Mouse (Mus musculus): ENCODE measurements at regions not wholly inside any gene's neighbourhood (a gene's known extent, or its start where the extent isn't known, plus 50 kb on each side); places are given as distances from the start of the nearest gene placed in this dataset.
A peak's percentile ranks its signal among the peaks of the same experiment; 100 is the strongest.

DNA sequence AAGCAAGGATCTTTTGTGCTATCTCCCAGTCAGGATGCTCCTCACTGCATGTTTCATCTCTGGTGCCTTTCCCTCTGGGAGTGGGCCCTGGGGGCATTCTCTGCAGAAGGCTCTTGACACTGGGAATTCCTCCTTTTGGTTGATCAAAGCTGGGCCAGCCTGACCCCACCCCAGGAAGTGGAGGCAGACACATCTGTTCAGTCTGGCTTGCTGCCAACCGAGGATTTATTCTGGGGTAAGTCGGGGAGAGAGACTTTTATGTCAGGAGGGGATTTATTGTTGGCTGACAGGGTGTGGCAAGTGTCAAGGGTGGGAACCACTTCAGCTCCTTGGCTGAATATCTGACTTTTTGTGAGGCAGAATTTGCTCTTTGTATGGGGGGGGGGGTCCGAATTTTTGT is 226.6 kb upstream of the Mpdz start:
- no peak overlapping the region for H3K9ac ChIP-seq
- DNase-seq = peak; percentile 7
- H3K27me3 ChIP-seq (ENCODE audit: insufficient read depth, low read length) = no peaks in the 10 kb centered on the region
- no peak overlapping the region for H3K4me3 ChIP-seq (ENCODE audit: low read depth, low read length)
- no peaks in the 10 kb centered on the region for H3K4me1 ChIP-seq (ENCODE audit: insufficient read depth)
- WGBS = 25% methylated on average over 3 of the region's 3 CpGs
- no peak overlapping the region for H3K27ac ChIP-seq (ENCODE audit: low read depth, low read length)
- TF ChIP-seq CTCF (IDR thresholded peaks at IDR 0.05; ENCODE audit: low read depth) = no peak
- H3K9me3 ChIP-seq (ENCODE audit: low read length) = no peaks in the 10 kb centered on the region
- H3K4me2 ChIP-seq (ENCODE audit: low read depth) = no peak overlapping the region
- ATAC-seq = no peak
- H3K36me3 ChIP-seq (ENCODE audit: insufficient read depth) = no peaks in the 10 kb centered on the region

- H3K36me3 ChIP-seq (ENCODE audit: insufficient read depth) = no peaks in the 10 kb centered on the region
- H3K27ac ChIP-seq (ENCODE audit: low read depth, low read length) = no peak overlapping the region
- DNase-seq (no peak), ATAC-seq (no peak)
- H3K9ac ChIP-seq = no peak overlapping the region
- TF ChIP-seq CTCF (IDR thresholded peaks at IDR 0.05; ENCODE audit: low read depth) = no peak
- H3K27me3 ChIP-seq (ENCODE audit: insufficient read depth, low read length) = no peaks in the 10 kb centered on the region
- H3K4me1 ChIP-seq (ENCODE audit: insufficient read depth) = no peaks in the 10 kb centered on the region
- H3K4me3 ChIP-seq (ENCODE audit: low read depth, low read length) = no peak overlapping the region
- H3K9me3 ChIP-seq (ENCODE audit: low read length) = no peaks in the 10 kb centered on the region
- H3K4me2 ChIP-seq (ENCODE audit: low read depth) = no peak overlapping the region
These were observed 218.5 kb upstream of the Mpdz start for GRCm38 (mm10) chr4:81661096-81661495.

- H3K4me3 ChIP-seq (ENCODE audit: low read depth, low read length) = no peak overlapping the region
- H3K27me3 ChIP-seq (ENCODE audit: insufficient read depth, low read length) = no peaks in the 10 kb centered on the region
- no peaks in the 10 kb centered on the region for H3K9me3 ChIP-seq (ENCODE audit: low read length)
- H3K9ac ChIP-seq = no peak overlapping the region
- no peak for DNase-seq
- no peak for ATAC-seq
- no peak overlapping the region for H3K27ac ChIP-seq (ENCODE audit: low read depth, low read length)
- TF ChIP-seq CTCF (IDR thresholded peaks at IDR 0.05; ENCODE audit: low read depth) = no peak
- 75% methylated on average over 3 of the region's 3 CpGs for WGBS
- no peaks in the 10 kb centered on the region for H3K4me1 ChIP-seq (ENCODE audit: insufficient read depth)
- H3K4me2 ChIP-seq (ENCODE audit: low read depth) = no peak overlapping the region
- no peaks in the 10 kb centered on the region for H3K36me3 ChIP-seq (ENCODE audit: insufficient read depth)
These were observed 185.8 kb upstream of the Mpdz start for GRCm38 (mm10) chr4:81628496-81628828.

DNA sequence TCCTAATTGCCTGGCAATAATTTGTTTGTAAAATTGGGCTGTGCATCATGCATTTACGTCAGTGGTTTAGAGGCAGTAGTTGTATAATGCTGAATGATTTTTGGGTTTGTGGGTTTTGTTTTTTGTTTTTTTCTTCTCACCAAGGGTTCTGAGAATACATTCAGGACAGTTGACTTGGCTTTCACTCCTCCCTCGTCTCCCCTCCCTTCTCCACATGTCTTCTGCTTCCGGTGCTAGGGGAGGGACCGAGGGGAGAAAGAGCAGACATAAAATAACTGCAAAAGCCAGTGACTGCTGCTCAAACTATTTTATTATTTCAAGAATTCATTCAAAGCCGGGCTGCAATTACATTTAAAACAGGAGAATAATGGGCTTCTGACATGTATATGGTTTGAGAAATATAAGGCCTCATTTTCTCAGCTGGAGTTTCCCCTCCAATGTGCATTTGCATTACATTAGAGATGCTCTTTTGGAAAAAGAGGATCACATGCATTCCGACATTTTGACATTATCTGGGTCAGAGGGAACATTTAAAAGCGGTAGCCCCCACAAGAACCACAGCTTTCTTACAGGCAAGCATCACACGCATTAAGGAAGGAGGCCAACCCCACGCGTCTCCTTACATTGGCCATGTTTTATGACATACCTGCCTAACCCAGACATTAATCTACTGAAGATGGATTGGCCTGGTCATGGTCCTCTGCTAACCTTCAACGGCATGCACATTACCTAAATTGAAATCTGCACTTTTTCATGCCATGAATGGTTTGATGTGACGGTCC is 185.3 kb upstream of the Mpdz start:
- ATAC-seq = no peak
- Histone ChIP-seq H3K4me2 (ENCODE audit: low read depth) (no peak overlapping the region), H3K27me3 (ENCODE audit: insufficient read depth, low read length) (no peaks in the 10 kb centered on the region), H3K36me3 (ENCODE audit: insufficient read depth) (no peaks in the 10 kb centered on the region), H3K27ac (ENCODE audit: low read depth, low read length) (no peak overlapping the region), H3K9ac (no peak overlapping the region), H3K9me3 (ENCODE audit: low read length) (no peaks in the 10 kb centered on the region), H3K4me3 (ENCODE audit: low read depth, low read length) (no peak overlapping the region), H3K4me1 (ENCODE audit: insufficient read depth) (no peaks in the 10 kb centered on the region)
- TF ChIP-seq CTCF (IDR thresholded peaks at IDR 0.05; ENCODE audit: low read depth) = no peak
- WGBS = 64% methylated on average over 12 of the region's 12 CpGs
- no peak for DNase-seq

GRCm38 (mm10) chr4:81625348-81625934 is 182.8 kb upstream of the Mpdz start:
- ATAC-seq (no peak), DNase-seq (peak; percentile 3)
- Histone ChIP-seq H3K36me3 (ENCODE audit: insufficient read depth) (no peaks in the 10 kb centered on the region), H3K4me2 (ENCODE audit: low read depth) (no peak overlapping the region), H3K27me3 (ENCODE audit: insufficient read depth, low read length) (no peaks in the 10 kb centered on the region), H3K4me3 (ENCODE audit: low read depth, low read length) (no peak overlapping the region), H3K9me3 (ENCODE audit: low read length) (no peaks in the 10 kb centered on the region), H3K27ac (ENCODE audit: low read depth, low read length) (no peak overlapping the region), H3K9ac (no peak overlapping the region), H3K4me1 (ENCODE audit: insufficient read depth) (no peaks in the 10 kb centered on the region)
- WGBS = 25% methylated on average over 10 of the region's 10 CpGs
- TF ChIP-seq CTCF (IDR thresholded peaks at IDR 0.05; ENCODE audit: low read depth) = no peak

DNA sequence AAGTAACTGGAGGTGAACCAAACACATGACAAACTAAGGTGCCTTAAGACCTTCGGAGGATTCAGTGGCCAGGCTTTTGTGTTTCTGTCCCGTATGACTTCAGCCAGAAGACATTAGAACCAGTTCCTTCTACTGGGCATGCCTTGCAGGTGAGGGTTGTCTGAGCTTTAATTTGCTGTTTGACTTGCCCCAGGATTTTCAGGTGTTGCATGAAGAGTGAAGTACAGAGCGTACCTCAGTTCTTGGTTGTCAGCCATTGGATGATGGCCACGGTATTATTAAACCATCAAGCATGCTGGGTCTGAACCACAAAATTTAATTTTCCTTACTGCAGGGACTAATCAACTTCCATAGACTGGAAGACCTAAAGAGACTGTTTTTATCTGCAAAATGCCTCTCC is 181.5 kb upstream of the Mpdz start:
- Histone ChIP-seq H3K27ac (ENCODE audit: low read depth, low read length) (no peak overlapping the region), H3K9ac (no peak overlapping the region), H3K4me1 (ENCODE audit: insufficient read depth) (no peaks in the 10 kb centered on the region), H3K27me3 (ENCODE audit: insufficient read depth, low read length) (no peaks in the 10 kb centered on the region), H3K9me3 (ENCODE audit: low read length) (no peaks in the 10 kb centered on the region), H3K4me2 (ENCODE audit: low read depth) (no peak overlapping the region), H3K4me3 (ENCODE audit: low read depth, low read length) (no peak overlapping the region), H3K36me3 (ENCODE audit: insufficient read depth) (no peaks in the 10 kb centered on the region)
- 96% methylated on average over 4 of the region's 4 CpGs for WGBS
- no peak for TF ChIP-seq CTCF (IDR thresholded peaks at IDR 0.05; ENCODE audit: low read depth)
- no peak for DNase-seq
- ATAC-seq = no peak

GRCm38 (mm10) chr4:81621391-81622137 is 178.9 kb upstream of the Mpdz start:
- no peak for ATAC-seq
- Histone ChIP-seq H3K9ac (no peak overlapping the region), H3K36me3 (ENCODE audit: insufficient read depth) (no peaks in the 10 kb centered on the region), H3K4me3 (ENCODE audit: low read depth, low read length) (no peak overlapping the region), H3K27ac (ENCODE audit: low read depth, low read length) (no peak overlapping the region), H3K27me3 (ENCODE audit: insufficient read depth, low read length) (no peaks in the 10 kb centered on the region), H3K4me1 (ENCODE audit: insufficient read depth) (no peaks in the 10 kb centered on the region), H3K4me2 (ENCODE audit: low read depth) (no peak overlapping the region), H3K9me3 (ENCODE audit: low read length) (no peaks in the 10 kb centered on the region)
- TF ChIP-seq CTCF (IDR thresholded peaks at IDR 0.05; ENCODE audit: low read depth) = no peak
- DNase-seq = no peak
- 81% methylated on average over 8 of the region's 8 CpGs for WGBS
